Mouse (Mus musculus): ENCODE measurements around the gene Trib2. TPM values are rescaled to one million over a fixed set of nuclear protein-coding genes. Genes with fewer than 3 reads are reported as not detected.
A peak's percentile ranks its signal among the peaks of the same experiment; 100 is the strongest.

Gene Trib2
- total RNA-seq, 4 experiments from 2014 or later: 21.9 to 36.3 (median 30.1) TPM

DNA sequence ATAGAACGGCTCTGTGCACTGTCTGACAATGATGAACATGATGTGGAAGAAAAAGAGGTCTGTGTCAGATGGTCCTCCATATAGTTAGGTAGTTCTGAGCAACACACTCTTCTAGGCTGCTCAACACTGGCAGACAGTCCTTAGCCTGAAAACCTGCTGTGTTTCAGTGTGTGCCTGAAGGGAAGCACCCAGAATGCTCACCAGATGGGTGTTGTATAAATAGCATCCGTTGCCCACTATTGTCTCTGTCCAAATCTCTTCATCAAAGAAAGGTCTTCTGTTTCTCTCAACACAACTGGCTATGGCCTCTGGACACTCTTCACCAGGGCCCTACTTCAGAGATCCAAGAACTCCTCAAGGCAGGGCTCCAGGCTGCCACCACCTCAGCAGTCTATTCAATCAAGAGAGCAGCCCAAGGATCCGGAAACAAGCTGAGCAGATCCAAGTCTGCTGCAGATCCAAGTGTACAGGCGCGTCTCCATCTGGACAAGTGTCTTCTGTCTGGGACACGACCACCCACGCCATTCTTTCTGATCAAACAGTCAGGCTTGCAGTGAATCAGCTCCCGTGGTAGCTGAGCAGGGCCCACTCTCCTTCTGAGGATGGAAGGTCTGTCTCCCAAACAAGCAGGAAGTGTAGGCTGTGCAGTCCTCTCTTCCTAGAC lies 55.1 kb downstream of the Trib2 start:
- DNase-seq (ENCODE audit: low spot score): no peak

DNA sequence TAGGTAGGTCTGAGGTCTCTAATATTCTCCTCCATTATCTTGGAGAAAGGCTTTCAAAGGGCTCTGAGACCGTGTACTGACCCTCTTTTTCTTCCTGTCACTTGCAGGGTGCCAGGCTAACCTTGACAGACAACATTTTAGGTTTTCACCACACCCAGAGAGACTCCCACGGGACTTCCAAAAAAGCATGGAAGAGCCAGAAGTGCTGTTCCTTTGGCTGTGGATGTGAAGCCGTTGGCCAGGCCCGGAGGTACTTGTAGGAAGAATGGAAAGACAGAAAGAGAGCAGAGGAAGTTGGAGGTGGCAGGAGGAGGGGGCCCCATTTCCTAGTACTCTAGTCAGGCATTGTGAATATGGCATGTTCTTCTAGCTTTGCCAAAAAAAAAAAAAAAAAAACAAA lies 56.0 kb downstream of the Trib2 start:
- DNase-seq (ENCODE audit: low spot score): no peak

DNA sequence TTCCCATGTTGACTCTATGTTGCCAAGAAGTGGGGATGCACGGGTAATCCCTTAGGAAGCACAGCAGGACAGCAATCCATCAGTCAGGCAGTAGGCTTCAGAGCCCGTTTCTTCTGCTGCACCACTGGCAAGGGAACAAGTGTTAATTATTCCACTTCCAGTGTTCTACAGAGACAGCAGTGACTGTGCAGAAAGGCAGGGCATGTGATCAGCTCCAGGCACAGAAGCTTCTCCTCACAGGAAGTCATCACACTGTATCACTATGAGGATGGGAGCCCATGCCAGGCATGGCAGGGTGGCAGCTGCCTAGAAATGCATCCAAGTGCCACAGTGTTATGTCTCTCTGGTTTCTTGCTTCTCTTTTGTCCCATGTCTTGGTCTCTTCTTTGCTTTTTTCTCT lies 57.9 kb downstream of the Trib2 start:
- no peak for DNase-seq (ENCODE audit: low spot score)

DNA sequence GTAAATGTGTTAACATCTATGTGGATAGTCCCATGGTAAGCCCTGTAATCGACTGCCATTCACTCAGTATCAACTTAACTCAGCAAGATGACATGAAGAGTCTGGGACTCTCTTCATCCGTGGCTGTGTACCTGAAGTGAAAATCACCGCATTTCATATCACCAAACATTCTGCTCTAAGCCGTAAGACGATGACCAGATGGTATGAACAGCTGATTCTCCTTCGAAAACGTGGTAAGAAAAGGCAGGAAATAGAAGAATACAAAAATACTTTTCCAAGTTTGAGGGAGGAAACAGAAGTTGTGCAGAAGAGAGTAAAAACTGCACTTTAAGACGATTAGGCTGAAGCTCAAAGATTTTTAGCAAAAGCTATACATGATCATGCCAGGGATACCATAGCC lies 59.4 kb downstream of the Trib2 start:
- DNase-seq (ENCODE audit: low spot score): no peak

DNA sequence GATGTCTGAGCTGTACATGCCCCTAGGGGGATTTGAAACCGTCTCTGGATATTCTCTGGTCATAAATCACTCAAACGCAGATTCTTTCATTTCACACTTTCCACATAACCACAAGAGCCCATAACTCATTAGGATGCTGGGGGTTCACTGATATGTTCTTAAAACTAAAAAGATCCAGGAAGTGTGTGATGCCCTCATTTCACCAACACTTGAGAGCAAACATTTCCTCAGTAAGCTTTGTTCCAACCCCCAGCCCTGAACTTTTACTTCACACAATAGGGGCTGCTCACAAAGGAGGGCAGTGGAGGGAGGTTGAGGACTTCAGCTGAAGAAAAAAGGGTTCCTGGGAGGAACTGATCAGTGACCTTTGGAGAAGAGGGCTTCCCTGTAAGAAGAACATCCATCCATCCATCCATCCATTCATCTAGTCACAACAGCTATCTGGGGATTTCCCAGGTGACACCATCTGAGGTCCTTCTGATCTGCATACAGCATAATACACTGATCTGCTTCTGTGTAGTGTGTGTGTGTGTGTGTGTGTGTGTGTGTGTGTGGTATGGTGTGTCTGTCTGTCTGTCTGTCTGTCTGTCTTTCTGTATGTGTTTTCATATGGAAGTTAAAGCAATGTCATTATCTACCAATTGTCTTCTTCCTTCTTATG lies 61.6 kb downstream of the Trib2 start:
- no peak for DNase-seq (ENCODE audit: low spot score)

DNA sequence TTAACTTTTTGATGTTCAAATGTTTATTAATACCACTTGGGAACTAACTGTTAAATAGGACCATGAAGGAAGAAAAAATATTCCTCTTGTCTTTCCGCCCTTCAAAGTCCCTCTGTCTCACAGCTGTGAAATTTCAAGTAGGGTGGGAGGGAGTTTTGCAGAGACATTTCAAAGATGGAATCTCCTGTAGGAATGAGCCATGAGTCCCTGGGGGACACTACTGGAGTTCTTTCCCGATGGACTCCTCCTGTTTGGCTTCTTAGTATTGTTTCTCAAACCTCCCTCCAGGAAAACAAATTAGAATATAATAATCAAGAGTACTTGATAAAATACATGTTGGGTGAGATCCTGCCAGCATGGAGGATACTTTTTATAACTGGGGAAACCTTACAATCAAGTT lies 62.1 kb downstream of the Trib2 start:
- peak; percentile 38 for DNase-seq (ENCODE audit: low spot score)

DNA sequence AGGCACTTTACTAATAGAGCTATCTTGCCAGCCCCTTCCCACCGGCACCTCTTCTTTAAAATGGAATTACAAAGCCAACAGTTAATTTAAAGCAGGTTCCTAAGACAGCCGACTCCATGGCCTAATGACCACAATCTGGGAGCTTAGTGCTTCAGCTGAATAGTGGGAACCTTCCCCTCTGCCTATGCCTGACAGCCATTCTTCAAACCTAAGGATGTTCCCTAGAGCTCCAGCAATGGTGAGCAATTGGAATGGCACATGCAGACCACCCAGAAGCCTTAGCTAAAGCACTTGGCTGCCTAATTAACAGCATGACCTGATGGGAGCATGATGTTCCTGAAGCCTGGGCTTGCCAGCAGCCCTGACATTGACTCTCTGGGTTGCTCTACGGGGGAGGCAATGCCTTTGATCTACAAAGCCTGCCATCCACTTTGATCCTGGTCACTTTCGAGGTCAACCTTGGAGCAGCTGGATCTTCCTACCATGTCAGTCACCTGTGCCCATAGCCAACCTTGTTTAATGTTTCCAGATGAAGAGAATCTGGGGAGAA lies 67.0 kb downstream of the Trib2 start:
- no peak for DNase-seq (ENCODE audit: low spot score)

DNA sequence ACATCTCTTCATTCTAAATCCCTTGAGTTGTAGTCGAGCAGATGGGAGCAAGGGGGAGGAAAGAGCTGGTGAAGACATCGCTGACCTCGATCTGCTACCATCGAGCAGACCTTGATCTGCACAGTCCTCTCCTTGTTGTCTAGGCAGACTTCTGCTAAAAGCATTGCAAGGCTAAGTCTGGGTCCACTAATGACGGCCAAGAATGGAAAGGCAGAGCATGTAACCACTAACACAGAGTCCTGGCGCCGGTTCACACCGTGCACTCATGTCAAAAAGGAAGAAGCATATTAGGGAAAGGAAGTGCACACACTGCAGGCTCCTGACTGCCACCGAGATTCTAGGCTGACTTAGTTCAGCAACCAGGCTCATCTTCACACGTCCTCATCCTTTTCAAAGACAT lies 71.0 kb downstream of the Trib2 start:
- peak; percentile 52 for DNase-seq (ENCODE audit: low spot score)

Small RNA genes lying within 50 kb of the gene (microRNA-seq; reads per million reads assigned to microRNA genes)
- gene Mir6387: not detected
